Mouse (Mus musculus) layer of hippocampus, postnatal 36 days (tissue): ENCODE data around the gene A530084C06Rik. TPM values are rescaled to one million over a fixed set of nuclear protein-coding genes. Genes with fewer than 3 reads are reported as not detected.

Experiments used
- DNase-seq, 2 experiments: peaks; one replicate each; pipeline ENCODE4 v3.0.0; 2022
- total RNA-seq, 2 experiments: library from RNA; stranded (reverse); gene quantifications; 2 replicates each; pipeline ENCODE4 v1.2.3; 2021

The A530084C06Rik gene
- total RNA-seq, 2 experiments from 2014 or later: 0.68 to 0.95 TPM

- DNase-seq: no peak
Measured at GRCm38 (mm10) chr13:31534726-31535125, 24.4 kb downstream of the A530084C06Rik start.

DNA sequence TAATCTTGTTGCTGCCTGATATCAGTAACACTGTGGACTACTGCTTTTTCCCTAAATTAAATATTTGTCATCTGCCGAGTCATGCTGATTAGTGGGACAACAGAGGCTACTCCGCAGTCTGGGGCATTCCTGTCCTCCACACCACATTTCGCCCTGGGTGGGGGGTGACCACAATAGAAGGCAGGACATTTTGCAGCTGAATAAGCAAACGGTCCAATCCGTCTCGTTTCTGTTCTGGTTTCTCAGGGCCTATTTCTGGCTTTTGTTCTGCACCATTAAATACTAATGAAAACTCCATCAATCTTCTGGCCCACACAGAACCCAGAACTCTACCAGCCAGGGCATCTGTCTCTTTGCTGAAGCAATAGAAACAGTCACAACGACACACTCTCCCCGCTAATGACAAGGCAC is 27.5 kb downstream of the A530084C06Rik start:
- DNase-seq: peak in 1 of 2 experiments; percentile 9

DNA sequence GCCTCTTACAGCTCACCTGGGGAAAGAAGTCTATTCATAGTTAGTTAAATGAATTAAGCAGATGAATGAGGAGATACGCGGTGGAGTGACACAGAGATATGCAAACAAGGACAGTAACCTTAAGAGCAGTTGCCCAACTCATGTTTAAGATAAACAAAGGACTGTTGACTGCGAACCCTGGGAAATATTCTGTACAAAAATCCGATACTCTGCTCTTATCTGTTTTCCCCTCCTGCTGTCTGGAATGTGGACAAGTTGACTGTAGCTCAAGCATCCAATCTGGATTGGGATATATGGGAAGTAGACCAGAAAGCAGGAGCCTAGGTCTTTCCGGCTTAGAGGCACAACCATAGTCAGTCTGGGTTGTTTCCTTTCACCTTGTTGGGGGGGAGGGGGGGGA is 27.9 kb downstream of the A530084C06Rik start:
- DNase-seq: no peak

DNA sequence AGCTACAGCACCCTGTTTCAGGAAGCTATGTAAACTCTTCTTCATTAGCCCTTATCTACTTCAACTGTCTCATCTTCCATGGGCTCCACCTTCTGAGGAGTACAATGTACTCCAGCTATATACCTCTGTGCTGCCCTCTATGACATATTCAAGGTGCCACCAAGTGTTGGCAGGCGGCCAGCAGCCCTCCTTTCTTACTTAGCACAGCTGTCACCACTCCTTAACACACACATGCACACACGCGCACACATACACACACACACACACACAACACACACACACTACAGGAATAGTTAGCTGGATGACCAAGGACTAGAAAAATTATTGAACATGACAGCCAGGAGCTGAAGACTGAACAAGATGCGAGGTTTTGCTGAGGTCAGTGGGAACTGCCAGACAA is 34.2 kb downstream of the A530084C06Rik start:
- DNase-seq: no peak

DNA sequence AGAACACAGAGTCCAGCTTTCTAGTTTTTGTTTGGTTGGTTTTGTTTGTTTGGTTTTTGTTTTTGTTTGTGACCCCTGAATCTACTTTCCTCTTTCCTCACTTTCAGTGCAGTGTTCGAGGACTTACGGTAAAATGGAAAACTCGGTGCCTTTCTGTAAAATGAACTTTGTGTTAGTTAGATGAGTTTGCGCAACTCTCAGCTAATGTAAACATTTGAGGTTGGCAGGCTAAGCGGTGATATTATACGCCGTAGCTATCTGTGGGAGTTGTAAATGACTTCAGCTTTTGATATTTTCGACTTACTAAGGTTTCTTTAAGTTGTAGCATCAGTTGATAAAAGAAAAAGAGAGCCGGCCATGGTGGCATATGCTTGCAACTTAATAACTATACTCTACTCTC is 40.2 kb downstream of the A530084C06Rik start:
- DNase-seq: no peak

- DNase-seq: peak; percentile 11 to 13
Measured at GRCm38 (mm10) chr13:31518411-31518886, 40.7 kb downstream of the A530084C06Rik start.

DNA sequence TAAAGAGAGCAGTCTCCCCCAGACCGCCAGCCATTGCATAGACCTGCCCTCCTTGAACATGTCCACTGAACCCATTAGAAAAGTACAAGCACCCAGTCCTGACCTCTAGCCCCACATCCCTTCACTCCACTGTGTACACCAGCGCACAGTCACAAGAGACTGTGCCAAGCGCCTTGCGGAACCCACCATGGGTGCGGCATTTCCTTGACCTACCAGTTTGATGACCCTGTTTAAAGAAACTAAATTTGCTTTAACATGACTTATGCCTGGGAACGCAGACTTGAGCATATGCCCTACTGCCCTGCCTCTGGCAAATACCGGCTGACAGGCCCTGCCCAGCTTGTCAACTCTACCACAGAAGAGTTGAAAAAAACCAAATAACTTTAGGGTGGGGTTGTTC is 43.9 kb downstream of the A530084C06Rik start:
- DNase-seq: no peak

GRCm38 (mm10) chr13:31506494-31507167 is 52.5 kb downstream of the A530084C06Rik start:
- no peak for DNase-seq

Other genes with a start within 250 kb of the A530084C06Rik start
- gene Foxq1, start 3.2 kb downstream of the A530084C06Rik start, total RNA-seq: 1 to 10 TPM; 1.9 to 2.0 TPM
- gene Foxf2, start 66.5 kb upstream of the A530084C06Rik start, total RNA-seq: 1 to 10 TPM; 4.7 to 4.8 TPM
- 1 to 10 TPM; 3.3 to 4.6 TPM for gene Foxc1, start 247.3 kb upstream of the A530084C06Rik start, total RNA-seq